Mouse (Mus musculus): ENCODE results near the gene Rsrp1. TPM values are rescaled to one million over a fixed set of nuclear protein-coding genes. Genes with fewer than 3 reads are reported as not detected.

Gene Rsrp1
- total RNA-seq (2023), result 100 to 1,000 TPM; 358 to 368 TPM

DNA sequence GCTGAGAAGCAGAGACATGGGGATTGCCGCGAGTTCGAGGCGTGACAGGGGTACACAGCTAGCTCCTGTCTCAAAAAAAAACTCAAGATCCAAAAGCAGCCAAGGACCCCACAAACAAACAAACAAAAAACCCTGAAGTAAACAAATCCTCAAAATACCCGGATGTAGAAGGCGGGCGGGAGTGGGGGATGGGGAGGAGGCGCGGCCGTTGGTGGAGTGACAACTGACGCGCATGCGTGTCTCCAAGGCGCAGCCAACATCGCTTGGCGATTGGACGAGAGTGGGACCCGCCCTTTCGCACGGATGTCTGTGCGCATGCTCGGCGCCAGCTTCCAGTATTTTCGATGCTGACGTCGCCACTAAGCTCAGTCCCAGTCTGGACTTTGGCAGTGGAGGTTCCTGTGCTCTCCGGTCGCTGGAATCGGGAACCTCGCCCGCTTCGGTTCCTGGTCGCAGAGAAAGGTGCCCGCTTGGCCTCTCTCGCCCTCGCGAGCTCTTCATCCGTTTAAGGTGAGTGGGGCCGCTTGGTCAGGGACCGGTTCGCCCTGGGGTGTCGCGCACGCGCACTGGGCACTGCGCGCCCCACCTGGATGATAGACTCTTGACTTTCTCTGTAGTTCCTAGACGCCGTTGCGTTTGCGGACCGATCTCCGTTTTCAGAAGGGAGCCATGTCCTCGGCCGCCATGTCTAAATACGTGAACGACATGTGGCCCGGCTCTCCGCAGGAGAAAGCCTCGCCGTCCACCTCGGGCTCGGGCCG lies at the start of gene Rsrp1:
Rsrp1 (plus strand) TSS at position 335 of the 761 bp plus-strand sequence.

DNA sequence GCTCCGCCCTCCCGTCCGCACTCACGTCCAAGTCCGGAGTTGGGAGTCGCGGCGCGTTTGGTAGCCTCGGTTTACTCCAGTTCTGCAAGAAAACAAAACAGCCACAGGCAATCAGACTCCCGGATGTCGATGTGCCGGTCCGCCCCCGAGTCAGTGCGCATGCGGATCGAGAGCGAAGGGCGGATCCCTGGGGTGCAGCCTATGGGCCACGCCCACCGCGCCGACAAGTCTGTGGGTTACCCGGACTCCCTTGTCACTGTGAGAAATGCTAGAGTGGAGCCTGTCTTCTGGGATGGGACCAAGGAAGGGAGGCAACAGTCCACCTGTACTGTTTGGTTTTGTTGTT lies 8.6 kb upstream of the Rsrp1 start, which contains the start of gene Tmem50a:
Tmem50a (minus strand) TSS at position 161 of the 346 bp plus-strand sequence.

DNA sequence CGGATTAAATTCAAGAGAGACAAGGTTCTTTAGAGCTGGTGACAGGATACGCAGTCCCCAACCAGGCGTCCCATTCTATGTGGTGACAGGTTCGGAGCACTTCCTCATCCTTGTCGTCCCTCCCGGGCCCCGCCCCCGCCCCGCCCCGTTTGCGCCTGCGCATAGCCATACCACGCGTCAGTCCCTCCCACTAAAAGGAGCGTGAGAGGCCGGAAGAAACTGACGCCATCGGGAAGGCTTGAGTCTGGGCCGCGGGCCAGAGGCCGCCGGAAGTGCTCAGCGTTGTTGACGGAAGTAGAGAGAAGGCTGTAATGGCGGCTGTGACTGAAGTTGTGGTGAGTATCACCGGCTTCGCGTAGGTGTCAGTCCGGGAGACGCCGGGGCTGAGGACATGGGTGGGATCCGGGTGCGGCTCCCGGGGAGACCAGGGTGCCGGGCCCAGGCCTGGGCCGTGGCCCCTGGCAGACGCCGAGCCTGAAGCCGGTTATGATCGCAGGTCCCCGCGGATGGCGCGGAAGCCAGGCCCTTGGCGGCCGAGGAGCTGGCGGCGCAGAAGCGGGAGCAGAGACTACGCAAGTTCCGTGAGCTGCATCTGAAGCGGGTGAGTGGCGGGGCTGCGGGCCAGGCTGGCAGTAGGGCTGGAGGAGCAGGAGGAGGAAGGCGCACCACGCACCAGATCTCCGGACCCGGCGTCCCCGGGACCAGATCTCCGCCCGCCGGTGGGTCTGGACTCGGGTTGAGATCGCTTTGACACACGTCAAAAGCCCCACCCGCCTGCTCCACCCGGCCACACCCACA lies 7.5 kb downstream of the Rsrp1 start, which contains the start of gene Syf2:
Syf2 (plus strand) TSS at position 215 of the 798 bp plus-strand sequence.

Other genes with a start within 250 kb of the Rsrp1 start
- 1 to 10 TPM; 6.5 to 6.7 TPM for gene Man1c1, start 219.3 kb upstream of the Rsrp1 start, total RNA-seq (2023)
- gene Ldlrap1, start 155.6 kb upstream of the Rsrp1 start, total RNA-seq (2023), result 10 to 100 TPM; 14.7 to 18.6 TPM
- 10 to 100 TPM; 52.8 to 53.8 TPM for gene Maco1, start 70.2 kb upstream of the Rsrp1 start, total RNA-seq (2023)
- not detected for gene Rhd, start 59.1 kb upstream of the Rsrp1 start, total RNA-seq (2023)
- gene Tmem50a, start 8.6 kb upstream of the Rsrp1 start, total RNA-seq (2023), result 100 to 1,000 TPM; 123 to 131 TPM
- 100 to 1,000 TPM; 189 to 203 TPM for gene Syf2, start 7.3 kb downstream of the Rsrp1 start, total RNA-seq (2023)
- 10 to 100 TPM; 92.4 to 99.3 TPM for gene Runx3, start 197.1 kb downstream of the Rsrp1 start, total RNA-seq (2023)